Mouse (Mus musculus): Measurements from ENCODE around the gene Usp21. TPM values are rescaled to one million over a fixed set of nuclear protein-coding genes. Genes with fewer than 3 reads are reported as not detected.

The Usp21 gene
- total and polyA plus RNA-seq, 3 experiments, result 11.8 to 64.5 (median 44.1) TPM

- H3K36me3 ChIP-seq (replicated peaks), result peaks cover 78% of the 10 kb centered on the region
- no peak for DNase-seq (ENCODE audit: low spot score)
- ATAC-seq (ENCODE audit: extremely low read depth, insufficient number of reproducible peaks, low FRiP score, poor library complexity, severe bottlenecking), result no peak
- H3K4me3 ChIP-seq (ENCODE audit: low read depth, low read length), result peak overlapping the region; percentile 38; the same call in 1 of the 2 replicates
- no peaks in the 10 kb centered on the region for H3K27me3 ChIP-seq (ENCODE audit: insufficient read depth, low read length)
- TF ChIP-seq GATA2 (IDR thresholded peaks at IDR 0.05; ENCODE audit: borderline replicate concordance, low read depth, low read length), result no peak
- no peak for TF ChIP-seq POLR2AphosphoS5 (IDR thresholded peaks at IDR 0.05; ENCODE audit: insufficient replicate concordance, low read depth, low read length)
- TF ChIP-seq TAL1 (conservative IDR thresholded peaks at IDR 0.05; ENCODE audit: low read depth, low read length), result no peak
- TF ChIP-seq CTCF (IDR thresholded peaks at IDR 0.05; ENCODE audit: low read depth, low read length), result no peak
- no peak for TF ChIP-seq GATA1 (IDR thresholded peaks at IDR 0.05; ENCODE audit: borderline replicate concordance, low read length)
- peaks cover 60% of the 10 kb centered on the region for H3K4me1 ChIP-seq (ENCODE audit: insufficient read depth, low read depth, low read length)
- H3K9me3 ChIP-seq (replicated peaks), result no peaks in the 10 kb centered on the region
Measured at GRCm38 (mm10) chr1:171286517-171286916, 1.3 kb downstream of the Usp21 start.

GRCm38 (mm10) chr1:171285096-171285892, 2.5 kb downstream of the Usp21 start:
- TF ChIP-seq CTCF (IDR thresholded peaks at IDR 0.05; ENCODE audit: low read depth, low read length), result no peak
- no peaks in the 10 kb centered on the region for H3K27me3 ChIP-seq (ENCODE audit: insufficient read depth, low read length)
- no peaks in the 10 kb centered on the region for H3K9me3 ChIP-seq (replicated peaks)
- H3K4me3 ChIP-seq (ENCODE audit: low read depth, low read length), result no peak overlapping the region
- ATAC-seq (ENCODE audit: extremely low read depth, insufficient number of reproducible peaks, low FRiP score, poor library complexity, severe bottlenecking) (no peak), DNase-seq (ENCODE audit: low spot score) (no peak)
- peaks cover 74% of the 10 kb centered on the region for H3K36me3 ChIP-seq (replicated peaks)
- peaks cover 64% of the 10 kb centered on the region for H3K4me1 ChIP-seq (ENCODE audit: insufficient read depth, low read depth, low read length)

- Histone ChIP-seq H3K9me3 (replicated peaks) (no peaks in the 10 kb centered on the region), H3K27me3 (ENCODE audit: insufficient read depth, low read length) (no peaks in the 10 kb centered on the region), H3K4me1 (ENCODE audit: insufficient read depth, low read depth, low read length) (peaks cover 72% of the 10 kb centered on the region), H3K36me3 (replicated peaks) (peaks cover 70% of the 10 kb centered on the region), H3K4me3 (ENCODE audit: low read depth, low read length) (no peak overlapping the region)
- ATAC-seq (ENCODE audit: extremely low read depth, insufficient number of reproducible peaks, low FRiP score, poor library complexity, severe bottlenecking) (no peak), DNase-seq (ENCODE audit: low spot score) (no peak)
- TF ChIP-seq POLR2AphosphoS5 (IDR thresholded peaks at IDR 0.05; ENCODE audit: insufficient replicate concordance, low read depth, low read length) (no peak), TAL1 (conservative IDR thresholded peaks at IDR 0.05; ENCODE audit: low read depth, low read length) (no peak), CTCF (IDR thresholded peaks at IDR 0.05; ENCODE audit: low read depth, low read length) (no peak), GATA2 (IDR thresholded peaks at IDR 0.05; ENCODE audit: borderline replicate concordance, low read depth, low read length) (no peak), GATA1 (IDR thresholded peaks at IDR 0.05; ENCODE audit: borderline replicate concordance, low read length) (no peak)
Measured at GRCm38 (mm10) chr1:171284491-171284890, 3.3 kb downstream of the Usp21 start.

- DNase-seq (ENCODE audit: low spot score) (no peak), ATAC-seq (ENCODE audit: extremely low read depth, insufficient number of reproducible peaks, low FRiP score, poor library complexity, severe bottlenecking) (no peak)
- no peak overlapping the region for H3K4me3 ChIP-seq (ENCODE audit: low read depth, low read length)
- H3K9me3 ChIP-seq (replicated peaks), result no peaks in the 10 kb centered on the region
- H3K36me3 ChIP-seq (replicated peaks), result peaks cover 70% of the 10 kb centered on the region
- no peaks in the 10 kb centered on the region for H3K27me3 ChIP-seq (ENCODE audit: insufficient read depth, low read length)
- TF ChIP-seq CTCF (IDR thresholded peaks at IDR 0.05; ENCODE audit: low read depth, low read length), result no peak
- TF ChIP-seq GATA2 (IDR thresholded peaks at IDR 0.05; ENCODE audit: borderline replicate concordance, low read depth, low read length), result no peak
- no peak for TF ChIP-seq GATA1 (IDR thresholded peaks at IDR 0.05; ENCODE audit: borderline replicate concordance, low read length)
- TF ChIP-seq TAL1 (conservative IDR thresholded peaks at IDR 0.05; ENCODE audit: low read depth, low read length), result no peak
- no peak for TF ChIP-seq POLR2AphosphoS5 (IDR thresholded peaks at IDR 0.05; ENCODE audit: insufficient replicate concordance, low read depth, low read length)
- peaks cover 75% of the 10 kb centered on the region for H3K4me1 ChIP-seq (ENCODE audit: insufficient read depth, low read depth, low read length)
Measured at GRCm38 (mm10) chr1:171283188-171284160, 4.3 kb downstream of the Usp21 start.

- DNase-seq (ENCODE audit: low spot score), result no peak
- Histone ChIP-seq H3K4me3 (ENCODE audit: low read depth, low read length) (peak overlapping the region; percentile 76; the same call in 1 of the 2 replicates), H3K9me3 (replicated peaks) (no peaks in the 10 kb centered on the region), H3K27me3 (ENCODE audit: insufficient read depth, low read length) (no peaks in the 10 kb centered on the region), H3K4me1 (ENCODE audit: insufficient read depth, low read depth, low read length) (peaks cover 79% of the 10 kb centered on the region), H3K36me3 (replicated peaks) (peaks cover 75% of the 10 kb centered on the region)
- TF ChIP-seq TAL1 (conservative IDR thresholded peaks at IDR 0.05; ENCODE audit: low read depth, low read length) (no peak), GATA1 (IDR thresholded peaks at IDR 0.05; ENCODE audit: borderline replicate concordance, low read length) (no peak), CTCF (IDR thresholded peaks at IDR 0.05; ENCODE audit: low read depth, low read length) (no peak), GATA2 (IDR thresholded peaks at IDR 0.05; ENCODE audit: borderline replicate concordance, low read depth, low read length) (no peak), POLR2AphosphoS5 (IDR thresholded peaks at IDR 0.05; ENCODE audit: insufficient replicate concordance, low read depth, low read length) (no peak)
- no peak for ATAC-seq (ENCODE audit: extremely low read depth, insufficient number of reproducible peaks, low FRiP score, poor library complexity, severe bottlenecking)
Measured at GRCm38 (mm10) chr1:171282086-171282805, 5.5 kb downstream of the Usp21 start.
